Mouse (Mus musculus) midbrain, embryonic 11.5 days (tissue): ENCODE results near the gene Sgcg. TPM values are rescaled to one million over a fixed set of nuclear protein-coding genes. Genes with fewer than 3 reads are reported as not detected.

Source experiments
- ATAC-seq: fragments of 200-750 bp; cut with Nextera tagmentation; 2 replicates; pipeline ENCODE4 v1.8.0; 2017; ENCODE audit warnings: moderate TSS enrichment, moderate library complexity; ENCODE audit not compliant: low FRiP score
- DNase-seq: peaks from one replicate; pipeline ENCODE4 v3.0.0; 2015; ENCODE audit warnings: low spot score; ENCODE audit errors: missing footprints
- H3K27ac ChIP-seq: fragments of 300-500 bp; sonication (generic); 2 replicates; pipeline ENCODE4 v1.5.1; 2014; ENCODE audit warnings: low read depth, low read length
- H3K27me3 ChIP-seq: fragments of 300-500 bp; sonication (generic); 2 replicates; pipeline ENCODE4 v1.6.1; 2014; ENCODE audit warnings: mild to moderate bottlenecking, low read length, moderate library complexity, mixed read lengths; ENCODE audit not compliant: control insufficient read depth, insufficient read depth
- H3K36me3 ChIP-seq: fragments of 300-500 bp; sonication (generic); 2 replicates; pipeline ENCODE4 v1.6.1; 2014; ENCODE audit warnings: mild to moderate bottlenecking, low read length, moderate library complexity, mixed read lengths; ENCODE audit not compliant: control insufficient read depth, insufficient read depth
- H3K4me1 ChIP-seq: fragments of 300-500 bp; sonication (generic); 2 replicates; pipeline ENCODE4 v1.6.1; 2014; ENCODE audit warnings: low read length; ENCODE audit not compliant: control insufficient read depth, insufficient read depth
- H3K4me2 ChIP-seq: fragments of 300-500 bp; sonication (generic); 2 replicates; pipeline ENCODE4 v1.6.1; 2014; ENCODE audit warnings: mild to moderate bottlenecking, moderate library complexity
- H3K4me3 ChIP-seq: fragments of 300-500 bp; sonication (generic); 2 replicates; pipeline ENCODE4 v1.5.1; 2014; ENCODE audit warnings: low read depth, low read length
- H3K9ac ChIP-seq: fragments of 300-500 bp; sonication (generic); 2 replicates; pipeline ENCODE4 v1.6.1; 2014; ENCODE audit warnings: low read length
- H3K9me3 ChIP-seq: fragments of 300-500 bp; sonication (generic); 2 replicates; pipeline ENCODE4 v1.6.1; 2016; ENCODE audit warnings: low read length; ENCODE audit not compliant: control insufficient read depth
- WGBS: fragments of 180-500 bp; shearing (Covaris S2); extraction: QIAGEN DNeasy Blood & Tissue Kit; methylation state at CpG from one replicate; pipeline ENCODE4 v1.1.7; 2014; 5-methylcytosine and 5-hydroxymethylcytosine counted together
- polyA plus RNA-seq: library from polyadenylated mRNA; unstranded; fragments of >200 nt; fragmentation: Nextera tagmentation; extraction: Ambion mirVana; gene quantifications from 2 replicates; pipeline ENCODE4 v1.2.1, GENCODE M21; 2014

Gene Sgcg
- polyA plus RNA-seq, 1 experiment from 2014 or later, result not detected

- H3K9me3 ChIP-seq, result no peaks in the 10 kb centered on the region
- H3K4me2 ChIP-seq, result no peak overlapping the region
- H3K9ac ChIP-seq, result no peak overlapping the region
- no peak for ATAC-seq
- no peaks in the 10 kb centered on the region for H3K4me1 ChIP-seq
- H3K27me3 ChIP-seq, result no peaks in the 10 kb centered on the region
- H3K27ac ChIP-seq, result no peak overlapping the region
- no peak overlapping the region for H3K4me3 ChIP-seq
- DNase-seq, result peak; percentile 77
- H3K36me3 ChIP-seq, result no peaks in the 10 kb centered on the region
- WGBS, result 75% methylated on average over 9 of the region's 9 CpGs
These were observed 19.5 kb downstream of the Sgcg start for GRCm38 (mm10) chr14:61238751-61239150.

GRCm38 (mm10) chr14:61237101-61237654 lies 21.1 kb downstream of the Sgcg start:
- no peak overlapping the region for H3K4me3 ChIP-seq
- no peaks in the 10 kb centered on the region for H3K9me3 ChIP-seq
- no peak overlapping the region for H3K9ac ChIP-seq
- H3K36me3 ChIP-seq, result no peaks in the 10 kb centered on the region
- ATAC-seq, result no peak
- 37% methylated on average over 4 of the region's 4 CpGs for WGBS
- no peak overlapping the region for H3K27ac ChIP-seq
- H3K4me1 ChIP-seq, result no peaks in the 10 kb centered on the region
- H3K4me2 ChIP-seq, result no peak overlapping the region
- peak; percentile 69 for DNase-seq
- H3K27me3 ChIP-seq, result no peaks in the 10 kb centered on the region

- no peak overlapping the region for H3K27ac ChIP-seq
- 71% methylated on average over 5 of the region's 5 CpGs for WGBS
- no peaks in the 10 kb centered on the region for H3K27me3 ChIP-seq
- H3K4me2 ChIP-seq, result no peak overlapping the region
- no peak overlapping the region for H3K4me3 ChIP-seq
- H3K9me3 ChIP-seq, result no peaks in the 10 kb centered on the region
- DNase-seq (peak; percentile 47), ATAC-seq (no peak)
- no peaks in the 10 kb centered on the region for H3K4me1 ChIP-seq
- no peaks in the 10 kb centered on the region for H3K36me3 ChIP-seq
- no peak overlapping the region for H3K9ac ChIP-seq
These were observed 22.3 kb downstream of the Sgcg start for GRCm38 (mm10) chr14:61235846-61236474.

GRCm38 (mm10) chr14:61232016-61232568 lies 26.2 kb downstream of the Sgcg start:
- Histone ChIP-seq H3K9ac (no peak overlapping the region), H3K4me1 (no peaks in the 10 kb centered on the region), H3K27ac (no peak overlapping the region), H3K36me3 (no peaks in the 10 kb centered on the region), H3K27me3 (no peaks in the 10 kb centered on the region), H3K9me3 (no peaks in the 10 kb centered on the region), H3K4me2 (no peak overlapping the region), H3K4me3 (no peak overlapping the region)
- DNase-seq (no peak), ATAC-seq (no peak)
- 91% methylated on average over 13 of the region's 13 CpGs for WGBS

GRCm38 (mm10) chr14:61230179-61230578 lies 28.1 kb downstream of the Sgcg start:
- Histone ChIP-seq H3K27me3 (no peaks in the 10 kb centered on the region), H3K9me3 (no peaks in the 10 kb centered on the region), H3K4me2 (no peak overlapping the region), H3K9ac (no peak overlapping the region), H3K4me1 (no peaks in the 10 kb centered on the region), H3K27ac (no peak overlapping the region), H3K4me3 (no peak overlapping the region), H3K36me3 (no peaks in the 10 kb centered on the region)
- ATAC-seq (no peak), DNase-seq (no peak)
- WGBS, result 89% methylated on average over 4 of the region's 4 CpGs

GRCm38 (mm10) chr14:61229763-61230162 lies 28.5 kb downstream of the Sgcg start:
- WGBS, result 74% methylated on average over 5 of the region's 5 CpGs
- H3K4me3 ChIP-seq, result no peak overlapping the region
- no peak overlapping the region for H3K27ac ChIP-seq
- no peaks in the 10 kb centered on the region for H3K4me1 ChIP-seq
- H3K27me3 ChIP-seq, result no peaks in the 10 kb centered on the region
- H3K9ac ChIP-seq, result no peak overlapping the region
- DNase-seq (peak; percentile 33), ATAC-seq (no peak)
- H3K4me2 ChIP-seq, result no peak overlapping the region
- H3K36me3 ChIP-seq, result no peaks in the 10 kb centered on the region
- no peaks in the 10 kb centered on the region for H3K9me3 ChIP-seq

- ATAC-seq, result no peak
- no peaks in the 10 kb centered on the region for H3K36me3 ChIP-seq
- H3K27me3 ChIP-seq, result no peaks in the 10 kb centered on the region
- H3K9ac ChIP-seq, result no peak overlapping the region
- H3K4me1 ChIP-seq, result no peaks in the 10 kb centered on the region; the same call in 1 of the 2 replicates
- H3K4me3 ChIP-seq, result no peak overlapping the region
- H3K4me2 ChIP-seq, result no peak overlapping the region
- WGBS, result 73% methylated on average over 1 of the region's 1 CpGs
- DNase-seq, result no peak
- no peak overlapping the region for H3K27ac ChIP-seq
- no peaks in the 10 kb centered on the region for H3K9me3 ChIP-seq
These were observed 32.1 kb downstream of the Sgcg start for GRCm38 (mm10) chr14:61226151-61226550.

GRCm38 (mm10) chr14:61224387-61225077 lies 33.8 kb downstream of the Sgcg start:
- DNase-seq (no peak), ATAC-seq (no peak)
- WGBS, result 78% methylated on average over 5 of the region's 5 CpGs
- no peak overlapping the region for H3K27ac ChIP-seq
- H3K9ac ChIP-seq, result no peak overlapping the region
- no peaks in the 10 kb centered on the region for H3K36me3 ChIP-seq
- H3K27me3 ChIP-seq, result no peaks in the 10 kb centered on the region
- no peak overlapping the region for H3K4me3 ChIP-seq
- H3K9me3 ChIP-seq, result no peaks in the 10 kb centered on the region
- no peak overlapping the region for H3K4me2 ChIP-seq
- H3K4me1 ChIP-seq, result no peaks in the 10 kb centered on the region; the same call in 1 of the 2 replicates

GRCm38 (mm10) chr14:61223740-61224139 lies 34.5 kb downstream of the Sgcg start:
- no peak for DNase-seq
- Histone ChIP-seq H3K4me2 (no peak overlapping the region), H3K4me3 (no peak overlapping the region), H3K9me3 (no peaks in the 10 kb centered on the region), H3K27ac (no peak overlapping the region), H3K9ac (no peak overlapping the region), H3K4me1 (no peaks in the 10 kb centered on the region; the same call in 1 of the 2 replicates), H3K36me3 (no peaks in the 10 kb centered on the region), H3K27me3 (no peaks in the 10 kb centered on the region)
- ATAC-seq, result no peak
- WGBS, result 83% methylated on average over 4 of the region's 4 CpGs
